Mouse (Mus musculus): ENCODE measurements at regions not wholly inside any gene's neighbourhood (a gene's known extent, or its start where the extent isn't known, plus 50 kb on each side); places are given as distances from the start of the nearest gene placed in this dataset.

DNA sequence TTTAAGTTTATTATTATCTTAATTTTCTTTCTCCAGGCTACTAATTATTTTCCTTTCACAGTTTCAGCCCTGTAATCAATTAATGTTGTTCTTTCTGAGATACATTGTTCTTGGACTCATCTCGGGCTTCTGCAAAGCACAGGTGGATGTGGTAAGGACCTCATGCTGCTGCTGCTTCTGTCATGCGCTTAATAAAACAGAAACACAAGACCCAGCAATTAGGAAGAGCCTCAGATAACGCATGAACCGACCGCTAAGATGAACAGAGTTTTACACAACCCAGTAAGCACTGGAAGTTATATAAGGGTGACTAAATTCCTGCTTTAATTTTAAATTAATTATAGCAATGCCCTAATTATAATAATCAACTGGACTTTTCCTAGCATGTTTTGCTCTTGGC, 70.7 kb upstream of the Gk2 start:
- in situ Hi-C loops (cut with MboI, MseI) = loop anchor here (5.0 kb wide), 1 partner anchor 95 kb away; no protein-coding TSS in a partner anchor

All from T-helper 1 cell (primary cell).